Mouse (Mus musculus) cerebellum, adult 9-10 months (tissue): Measurements from ENCODE around the gene Ick.
"Not testable (repeated sequence)": the region's sequence is repeated elsewhere in the genome, so short reads cannot be mapped to it uniquely, and the experiment has no call there.

ENCODE experiments used
- DNase-seq: peaks from one replicate; pipeline ENCODE4 v3.0.0; 2022

Ick gene

GRCm38 (mm10) chr9:78154211-78154977 lies 45.4 kb downstream of the Ick start:
- no peak for DNase-seq

- no peak for DNase-seq
These were observed 48.2 kb downstream of the Ick start for GRCm38 (mm10) chr9:78157221-78157620.

GRCm38 (mm10) chr9:78163291-78163690 lies 54.3 kb downstream of the Ick start:
- DNase-seq, result no peak

- no peak for DNase-seq
These were observed 55.7 kb downstream of the Ick start for GRCm38 (mm10) chr9:78164741-78165140.

- no peak for DNase-seq
These were observed 56.5 kb downstream of the Ick start for GRCm38 (mm10) chr9:78165454-78165853.

GRCm38 (mm10) chr9:78166694-78167452 lies 57.9 kb downstream of the Ick start:
- DNase-seq, result no peak

- DNase-seq, result no peak
These were observed 58.5 kb downstream of the Ick start for GRCm38 (mm10) chr9:78167453-78167969.

GRCm38 (mm10) chr9:78168864-78169263 lies 59.9 kb downstream of the Ick start:
- no peak for DNase-seq

GRCm38 (mm10) chr9:78174016-78174415 lies 65.0 kb downstream of the Ick start:
- no peak for DNase-seq

GRCm38 (mm10) chr9:78174925-78175276 lies 65.9 kb downstream of the Ick start:
- DNase-seq, result not testable (repeated sequence)

GRCm38 (mm10) chr9:78175277-78176200 lies 66.5 kb downstream of the Ick start:
- DNase-seq, result peak; percentile 97

- DNase-seq, result peak; percentile 74
These were observed 67.3 kb downstream of the Ick start for GRCm38 (mm10) chr9:78176201-78176727.

- DNase-seq, result peak; percentile 48
These were observed 67.8 kb downstream of the Ick start for GRCm38 (mm10) chr9:78176831-78177230.

- no peak for DNase-seq
These were observed 69.2 kb downstream of the Ick start for GRCm38 (mm10) chr9:78178197-78178596.

- no peak for DNase-seq
These were observed 70.1 kb downstream of the Ick start for GRCm38 (mm10) chr9:78179071-78179470.

GRCm38 (mm10) chr9:78182474-78182873 lies 73.5 kb downstream of the Ick start, which contains the start of gene Gsta4:
TSS of gene Gsta4 (plus strand) at chr9:78182774.
- not testable (repeated sequence) for DNase-seq

GRCm38 (mm10) chr9:78185686-78186085 lies 76.7 kb downstream of the Ick start:
- no peak for DNase-seq

- DNase-seq, result no peak
These were observed 79.9 kb downstream of the Ick start for GRCm38 (mm10) chr9:78188910-78189309.

- no peak for DNase-seq
These were observed 82.0 kb downstream of the Ick start for GRCm38 (mm10) chr9:78190651-78191634.

GRCm38 (mm10) chr9:78191736-78192135 lies 82.7 kb downstream of the Ick start:
- no peak for DNase-seq

- peak; percentile 71 for DNase-seq
These were observed 85.1 kb downstream of the Ick start for GRCm38 (mm10) chr9:78193902-78194597.
